Mouse (Mus musculus) v-Abl transformed pro-B cells (cell line): ENCODE data around the gene Il17a.
"Not testable (repeated sequence)": the region's sequence is repeated elsewhere in the genome, so short reads cannot be mapped to it uniquely, and the experiment has no call there.

ENCODE experiments used
- in situ Hi-C, 2 experiments: fragments of 400-800 bp; cut with MboI; formaldehyde crosslinking; loops; one replicate each; pipeline ENCODE4 v1.15.1; 2025; ENCODE audit not compliant: unreplicated experiment in 2 of 2

Il17a gene

GRCm38 (mm10) chr1:20730903-20731302 is at the start of gene Il17a:
Il17a (plus strand) TSS chr1:20730905.
- in situ Hi-C loops = no loop called here

- in situ Hi-C loops = no loop called here
Observed at GRCm38 (mm10) chr1:20682849-20683248, 47.9 kb upstream of the Il17a start.

- in situ Hi-C loops = no loop called here
Observed at GRCm38 (mm10) chr1:20683386-20683785, 47.3 kb upstream of the Il17a start.

GRCm38 (mm10) chr1:20683853-20684252 is 46.9 kb upstream of the Il17a start:
- in situ Hi-C loops = no loop called here

- in situ Hi-C loops = no loop called here
Observed at GRCm38 (mm10) chr1:20684403-20684802, 46.3 kb upstream of the Il17a start.

GRCm38 (mm10) chr1:20685393-20685792 is 45.3 kb upstream of the Il17a start:
- in situ Hi-C loops = no loop called here

GRCm38 (mm10) chr1:20685907-20686306 is 44.8 kb upstream of the Il17a start:
- in situ Hi-C loops = no loop called here

- in situ Hi-C loops = no loop called here
Observed at GRCm38 (mm10) chr1:20691336-20691735, 39.4 kb upstream of the Il17a start.

GRCm38 (mm10) chr1:20693634-20694313 is 36.9 kb upstream of the Il17a start:
- in situ Hi-C loops = no loop called here

- in situ Hi-C loops = no loop called here
Observed at GRCm38 (mm10) chr1:20700011-20700410, 30.7 kb upstream of the Il17a start.

- in situ Hi-C loops = no loop called here
Observed at GRCm38 (mm10) chr1:20736572-20736971, 5.9 kb downstream of the Il17a start.

- in situ Hi-C loops = no loop called here
Observed at GRCm38 (mm10) chr1:20738483-20738882, 7.8 kb downstream of the Il17a start.

- in situ Hi-C loops = no loop called here
Observed at GRCm38 (mm10) chr1:20740496-20740998, 9.8 kb downstream of the Il17a start.

- in situ Hi-C loops = no loop called here
Observed at GRCm38 (mm10) chr1:20754439-20754838, 23.7 kb downstream of the Il17a start.

- in situ Hi-C loops = no loop called here
Observed at GRCm38 (mm10) chr1:20757586-20757985, 26.9 kb downstream of the Il17a start.

- in situ Hi-C loops = no loop called here
Observed at GRCm38 (mm10) chr1:20759799-20760198, 29.1 kb downstream of the Il17a start.

- in situ Hi-C loops = no loop called here
Observed at GRCm38 (mm10) chr1:20760331-20760730, 29.6 kb downstream of the Il17a start.

- in situ Hi-C loops = no loop called here
Observed at GRCm38 (mm10) chr1:20761411-20761810, 30.7 kb downstream of the Il17a start.

- in situ Hi-C loops = no loop called here
Observed at GRCm38 (mm10) chr1:20766526-20766925, 35.8 kb downstream of the Il17a start.

- in situ Hi-C loops = not testable (repeated sequence)
Observed at GRCm38 (mm10) chr1:20774026-20774730, 43.5 kb downstream of the Il17a start.

- in situ Hi-C loops = no loop called here
Observed at GRCm38 (mm10) chr1:20778366-20778765, 47.7 kb downstream of the Il17a start.
